Mouse (Mus musculus) midbrain, embryonic 10.5 days (tissue): ENCODE measurements around the gene Epha2. TPM values are rescaled to one million over a fixed set of nuclear protein-coding genes. Genes with fewer than 3 reads are reported as not detected.

Experiments used
- DNase-seq: peaks from one replicate; pipeline ENCODE4 v3.0.0-alpha.2; 2017; ENCODE audit warnings: low spot score
- H3K27ac ChIP-seq: fragments of 300-500 bp; sonication (generic); replicated peaks from 2 replicates; pipeline ENCODE4 v1.5.1; 2016; ENCODE audit warnings: mild to moderate bottlenecking
- H3K27me3 ChIP-seq: fragments of 300-500 bp; sonication (generic); 2 replicates; pipeline ENCODE4 v1.6.1; 2016; ENCODE audit warnings: low read depth, mild to moderate bottlenecking; ENCODE audit not compliant: poor library complexity, severe bottlenecking
- H3K36me3 ChIP-seq: fragments of 300-500 bp; sonication (generic); 2 replicates; pipeline ENCODE4 v1.6.1; 2016; ENCODE audit warnings: mild to moderate bottlenecking, moderate library complexity
- H3K4me1 ChIP-seq: fragments of 300-500 bp; sonication (generic); 2 replicates; pipeline ENCODE4 v1.6.1; 2016
- H3K4me3 ChIP-seq: fragments of 300-500 bp; sonication (generic); 2 replicates; pipeline ENCODE4 v1.5.1; 2016; ENCODE audit warnings: mild to moderate bottlenecking, moderate library complexity
- H3K9me3 ChIP-seq: fragments of 300-500 bp; sonication (generic); replicated peaks from 2 replicates; pipeline ENCODE4 v1.6.1; 2016; ENCODE audit warnings: mild to moderate bottlenecking
- WGBS: fragments of 180-500 bp; shearing (Covaris S2); methylation state at CpG from one replicate; pipeline ENCODE4 v1.1.7; 2016; 5-methylcytosine and 5-hydroxymethylcytosine counted together
- polyA plus RNA-seq: library from polyadenylated mRNA; unstranded; fragments of >200 nt; fragmentation: Nextera tagmentation; extraction: Ambion mirVana; gene quantifications from 2 replicates; pipeline ENCODE4 v1.2.1, GENCODE M21; 2016

Gene Epha2
- 3.6 and 3.7 TPM in 2 replicates for polyA plus RNA-seq

GRCm38 (mm10) chr4:141301116-141301553 lies at the start of gene Epha2:
TSS of gene Epha2 (plus strand) at chr4:141301240.
- peak within 1 kb of the TSS; percentile 74 for H3K4me3 ChIP-seq
- H3K4me1 ChIP-seq, result peaks cover 59% of the 10 kb centered on the region
- H3K9me3 ChIP-seq, result no peaks in the 10 kb centered on the region
- under 1% methylated on average over 35 of the region's 35 CpGs for WGBS
- H3K27ac ChIP-seq, result peak within 1 kb of the TSS; percentile 78
- no peaks in the 10 kb centered on the region for H3K36me3 ChIP-seq
- peaks cover 90% of the 10 kb centered on the region for H3K27me3 ChIP-seq
- peak; percentile 88 for DNase-seq

- DNase-seq, result no peak
- no peak overlapping the region for H3K4me3 ChIP-seq
- WGBS, result 85% methylated on average over 2 of the region's 2 CpGs
Measured at GRCm38 (mm10) chr4:141252641-141253040, 48.4 kb upstream of the Epha2 start.

GRCm38 (mm10) chr4:141254234-141254633 lies 46.8 kb upstream of the Epha2 start:
- Histone ChIP-seq H3K27ac (peak overlapping the region; percentile 34; the same call in 1 of the 2 replicates), H3K36me3 (no peaks in the 10 kb centered on the region), H3K4me3 (no peak overlapping the region), H3K4me1 (peaks cover 15% of the 10 kb centered on the region), H3K9me3 (no peaks in the 10 kb centered on the region), H3K27me3 (peaks cover 31% of the 10 kb centered on the region)
- DNase-seq, result no peak
- 90% methylated on average over 16 of the region's 16 CpGs for WGBS

More at GRCm38 (mm10) chr4:141252641-141253040, 48.4 kb upstream of the Epha2 start:
- H3K27me3 ChIP-seq, result peaks cover 47% of the 10 kb centered on the region
- H3K36me3 ChIP-seq, result no peaks in the 10 kb centered on the region
- H3K9me3 ChIP-seq, result no peaks in the 10 kb centered on the region
- no peak overlapping the region for H3K27ac ChIP-seq
- peaks cover 31% of the 10 kb centered on the region for H3K4me1 ChIP-seq

- Histone ChIP-seq H3K27me3 (peaks cover 4% of the 10 kb centered on the region; the same call in 1 of the 2 replicates), H3K36me3 (no peaks in the 10 kb centered on the region), H3K4me1 (peaks cover 10% of the 10 kb centered on the region; the same call in 1 of the 2 replicates), H3K4me3 (no peak overlapping the region), H3K9me3 (no peaks in the 10 kb centered on the region), H3K27ac (no peak overlapping the region)
- 63% methylated on average over 5 of the region's 5 CpGs for WGBS
- DNase-seq, result no peak
Measured at GRCm38 (mm10) chr4:141257440-141257839, 43.6 kb upstream of the Epha2 start.

- no peak for DNase-seq
- no peaks in the 10 kb centered on the region for H3K27me3 ChIP-seq
- H3K9me3 ChIP-seq, result no peaks in the 10 kb centered on the region
- H3K27ac ChIP-seq, result no peak overlapping the region
- H3K4me1 ChIP-seq, result peaks cover 8% of the 10 kb centered on the region; the same call in 1 of the 2 replicates
- WGBS, result 86% methylated on average over 12 of the region's 12 CpGs
- H3K36me3 ChIP-seq, result no peaks in the 10 kb centered on the region
- H3K4me3 ChIP-seq, result no peak overlapping the region
Measured at GRCm38 (mm10) chr4:141259413-141259812, 41.6 kb upstream of the Epha2 start.

GRCm38 (mm10) chr4:141260007-141260723 lies 40.9 kb upstream of the Epha2 start:
- Histone ChIP-seq H3K9me3 (no peaks in the 10 kb centered on the region), H3K27me3 (no peaks in the 10 kb centered on the region), H3K4me1 (peaks cover 4% of the 10 kb centered on the region; the same call in 1 of the 2 replicates), H3K36me3 (no peaks in the 10 kb centered on the region), H3K27ac (no peak overlapping the region), H3K4me3 (no peak overlapping the region)
- 75% methylated on average over 16 of the region's 16 CpGs for WGBS
- no peak for DNase-seq

- no peaks in the 10 kb centered on the region for H3K36me3 ChIP-seq
- peaks cover 4% of the 10 kb centered on the region; the same call in 1 of the 2 replicates for H3K4me1 ChIP-seq
- 84% methylated on average over 10 of the region's 10 CpGs for WGBS
- 0 out of 2 replicates have a peak, but pooled peaks cover 4% of the 10 kb centered on the region for H3K9me3 ChIP-seq
- H3K27ac ChIP-seq, result no peak overlapping the region
- no peak for DNase-seq
- no peaks in the 10 kb centered on the region for H3K27me3 ChIP-seq
- no peak overlapping the region for H3K4me3 ChIP-seq
Measured at GRCm38 (mm10) chr4:141262906-141263637, 38.0 kb upstream of the Epha2 start.

GRCm38 (mm10) chr4:141265979-141266637 lies 34.9 kb upstream of the Epha2 start:
- Histone ChIP-seq H3K36me3 (no peaks in the 10 kb centered on the region), H3K27ac (no peak overlapping the region), H3K27me3 (no peaks in the 10 kb centered on the region; the same call in 1 of the 2 replicates), H3K4me1 (peaks cover 6% of the 10 kb centered on the region), H3K4me3 (no peak overlapping the region), H3K9me3 (0 out of 2 replicates have a peak, but pooled peaks cover 4% of the 10 kb centered on the region)
- WGBS, result 89% methylated on average over 3 of the region's 3 CpGs
- no peak for DNase-seq

GRCm38 (mm10) chr4:141267250-141267649 lies 33.8 kb upstream of the Epha2 start:
- Histone ChIP-seq H3K27me3 (peaks cover 11% of the 10 kb centered on the region), H3K36me3 (no peaks in the 10 kb centered on the region), H3K27ac (no peak overlapping the region), H3K4me3 (no peak overlapping the region), H3K9me3 (0 out of 2 replicates have a peak, but pooled peaks cover 4% of the 10 kb centered on the region), H3K4me1 (peaks cover 6% of the 10 kb centered on the region)
- WGBS, result 75% methylated on average over 3 of the region's 3 CpGs
- no peak for DNase-seq

- Histone ChIP-seq H3K36me3 (no peaks in the 10 kb centered on the region), H3K27me3 (peaks cover 17% of the 10 kb centered on the region), H3K27ac (no peak overlapping the region), H3K4me1 (peaks cover 6% of the 10 kb centered on the region), H3K9me3 (0 out of 2 replicates have a peak, but pooled peaks cover 4% of the 10 kb centered on the region), H3K4me3 (no peak overlapping the region)
- 45% methylated on average over 9 of the region's 9 CpGs for WGBS
- DNase-seq, result peak; percentile 67
Measured at GRCm38 (mm10) chr4:141267837-141268236, 33.2 kb upstream of the Epha2 start.

- Histone ChIP-seq H3K9me3 (0 out of 2 replicates have a peak, but pooled peaks cover 4% of the 10 kb centered on the region), H3K27ac (no peak overlapping the region), H3K4me1 (peaks cover 11% of the 10 kb centered on the region), H3K4me3 (no peak overlapping the region), H3K27me3 (peaks cover 21% of the 10 kb centered on the region), H3K36me3 (no peaks in the 10 kb centered on the region)
- WGBS, result 83% methylated on average over 4 of the region's 4 CpGs
- DNase-seq, result no peak
Measured at GRCm38 (mm10) chr4:141268350-141268749, 32.7 kb upstream of the Epha2 start.

GRCm38 (mm10) chr4:141269080-141269479 lies 32.0 kb upstream of the Epha2 start:
- 87% methylated on average over 6 of the region's 6 CpGs for WGBS

More at GRCm38 (mm10) chr4:141269080-141269479, 32.0 kb upstream of the Epha2 start:
- H3K9me3 ChIP-seq, result 0 out of 2 replicates have a peak, but pooled peaks cover 4% of the 10 kb centered on the region
- H3K36me3 ChIP-seq, result no peaks in the 10 kb centered on the region
- no peak for DNase-seq
- peaks cover 19% of the 10 kb centered on the region for H3K4me1 ChIP-seq
- no peak overlapping the region for H3K27ac ChIP-seq
- no peak overlapping the region for H3K4me3 ChIP-seq
- H3K27me3 ChIP-seq, result peaks cover 21% of the 10 kb centered on the region
